Mouse (Mus musculus): ENCODE data around the gene Fndc3b. TPM values are rescaled to one million over a fixed set of nuclear protein-coding genes. Genes with fewer than 3 reads are reported as not detected.
"Not testable (repeated sequence)": the region's sequence is repeated elsewhere in the genome, so short reads cannot be mapped to it uniquely, and the experiment has no call there.

Fndc3b gene
- polyA plus RNA-seq, 1 experiment from 2014 or later = 29.0 TPM

- H3K27ac ChIP-seq (replicated peaks in 1 of 2; ENCODE audit: control insufficient read depth in 1 of 2, insufficient read depth in 1 of 2, low read depth in 2 of 2, low read length in 2 of 2) = peak overlapping the region; percentile 15 to 74; a peak in 3 of 4 replicates
- H3K4me1 ChIP-seq (ENCODE audit: control insufficient read depth in 2 of 2, insufficient read depth in 2 of 2, low read length in 2 of 2) = peaks cover 15 to 30% of the 10 kb centered on the region in 2 experiments
- no peak overlapping the region for H3K4me2 ChIP-seq (ENCODE audit: low read length)
- peaks cover 45% of the 10 kb centered on the region for H3K36me3 ChIP-seq (ENCODE audit: control insufficient read depth, insufficient read depth, low read length)
- H3K9me3 ChIP-seq (ENCODE audit: control insufficient read depth, low read length) = no peaks in the 10 kb centered on the region
- H3K4me3 ChIP-seq (ENCODE audit: control insufficient read depth in 1 of 2, insufficient read depth in 1 of 2, low read depth in 1 of 2, low read length in 2 of 2) = no peak overlapping the region
- no peak overlapping the region for H3K9ac ChIP-seq (ENCODE audit: low read length)
- 91% methylated on average over 16 of the region's 16 CpGs for WGBS
- no peaks in the 10 kb centered on the region for H3K27me3 ChIP-seq (ENCODE audit: control insufficient read depth, insufficient read depth, low read length)
- ATAC-seq (ENCODE audit: insufficient number of reproducible peaks, insufficient read depth, low FRiP score, low read depth) = no peak
These were observed 232.4 kb downstream of the Fndc3b start for GRCm38 (mm10) chr3:27478563-27479156.

- not testable (repeated sequence) for H3K9me3 ChIP-seq (ENCODE audit: control insufficient read depth, low read length); H3K4me2 ChIP-seq (ENCODE audit: low read length); ATAC-seq (ENCODE audit: insufficient number of reproducible peaks, insufficient read depth, low FRiP score, low read depth); H3K4me3 ChIP-seq (ENCODE audit: control insufficient read depth in 1 of 2, insufficient read depth in 1 of 2, low read depth in 1 of 2, low read length in 2 of 2); H3K27me3 ChIP-seq (ENCODE audit: control insufficient read depth, insufficient read depth, low read length); H3K9ac ChIP-seq (ENCODE audit: low read length); H3K27ac ChIP-seq (replicated peaks in 1 of 2; ENCODE audit: control insufficient read depth in 1 of 2, insufficient read depth in 1 of 2, low read depth in 2 of 2, low read length in 2 of 2)
- H3K4me1 ChIP-seq (ENCODE audit: control insufficient read depth in 2 of 2, insufficient read depth in 2 of 2, low read length in 2 of 2) = peaks cover 13 to 22% of the 10 kb centered on the region in 2 experiments
- WGBS = 71% methylated on average over 3 of the region's 3 CpGs
- H3K36me3 ChIP-seq (ENCODE audit: control insufficient read depth, insufficient read depth, low read length) = peaks cover 49% of the 10 kb centered on the region
These were observed 233.4 kb downstream of the Fndc3b start for GRCm38 (mm10) chr3:27477749-27478148.

- H3K4me3 ChIP-seq (ENCODE audit: control insufficient read depth in 1 of 2, insufficient read depth in 1 of 2, low read depth in 1 of 2, low read length in 2 of 2) = no peak overlapping the region
- peaks cover 42% of the 10 kb centered on the region for H3K36me3 ChIP-seq (ENCODE audit: control insufficient read depth, insufficient read depth, low read length)
- no peak for ATAC-seq (ENCODE audit: insufficient number of reproducible peaks, insufficient read depth, low FRiP score, low read depth)
- no peaks in the 10 kb centered on the region for H3K27me3 ChIP-seq (ENCODE audit: control insufficient read depth, insufficient read depth, low read length)
- peaks cover 15 to 30% of the 10 kb centered on the region in 2 experiments for H3K4me1 ChIP-seq (ENCODE audit: control insufficient read depth in 2 of 2, insufficient read depth in 2 of 2, low read length in 2 of 2)
- H3K4me2 ChIP-seq (ENCODE audit: low read length) = no peak overlapping the region
- H3K9ac ChIP-seq (ENCODE audit: low read length) = no peak overlapping the region
- 92% methylated on average over 7 of the region's 7 CpGs for WGBS
- no peak overlapping the region for H3K27ac ChIP-seq (replicated peaks in 1 of 2; ENCODE audit: control insufficient read depth in 1 of 2, insufficient read depth in 1 of 2, low read depth in 2 of 2, low read length in 2 of 2)
- 0 out of 2 replicates have a peak, but pooled peaks cover 3% of the 10 kb centered on the region for H3K9me3 ChIP-seq (ENCODE audit: control insufficient read depth, low read length)
These were observed 235.2 kb downstream of the Fndc3b start for GRCm38 (mm10) chr3:27475899-27476298.

GRCm38 (mm10) chr3:27473801-27474599 is 237.1 kb downstream of the Fndc3b start:
- peaks cover 54% of the 10 kb centered on the region for H3K36me3 ChIP-seq (ENCODE audit: control insufficient read depth, insufficient read depth, low read length)
- ATAC-seq (ENCODE audit: insufficient number of reproducible peaks, insufficient read depth, low FRiP score, low read depth) = no peak
- WGBS = 90% methylated on average over 14 of the region's 14 CpGs

GRCm38 (mm10) chr3:27472846-27473245 is 238.3 kb downstream of the Fndc3b start:
- Histone ChIP-seq H3K27ac (replicated peaks in 1 of 2; ENCODE audit: control insufficient read depth in 1 of 2, insufficient read depth in 1 of 2, low read depth in 2 of 2, low read length in 2 of 2) (no peak overlapping the region), H3K9me3 (ENCODE audit: control insufficient read depth, low read length) (0 out of 2 replicates have a peak, but pooled peaks cover 3% of the 10 kb centered on the region), H3K9ac (ENCODE audit: low read length) (no peak overlapping the region), H3K4me1 (ENCODE audit: control insufficient read depth in 2 of 2, insufficient read depth in 2 of 2, low read length in 2 of 2) (peaks cover 6 to 20% of the 10 kb centered on the region in 2 experiments), H3K4me2 (ENCODE audit: low read length) (no peak overlapping the region), H3K27me3 (ENCODE audit: control insufficient read depth, insufficient read depth, low read length) (no peaks in the 10 kb centered on the region), H3K36me3 (ENCODE audit: control insufficient read depth, insufficient read depth, low read length) (peaks cover 57% of the 10 kb centered on the region), H3K4me3 (ENCODE audit: control insufficient read depth in 1 of 2, insufficient read depth in 1 of 2, low read depth in 1 of 2, low read length in 2 of 2) (no peak overlapping the region)
- ATAC-seq (ENCODE audit: insufficient number of reproducible peaks, insufficient read depth, low FRiP score, low read depth) = no peak
- 93% methylated on average over 3 of the region's 3 CpGs for WGBS

More at GRCm38 (mm10) chr3:27473801-27474599, 237.1 kb downstream of the Fndc3b start:
- no peaks in the 10 kb centered on the region for H3K27me3 ChIP-seq (ENCODE audit: control insufficient read depth, insufficient read depth, low read length)
- no peak overlapping the region for H3K27ac ChIP-seq (replicated peaks in 1 of 2; ENCODE audit: control insufficient read depth in 1 of 2, insufficient read depth in 1 of 2, low read depth in 2 of 2, low read length in 2 of 2)
- no peak overlapping the region for H3K4me2 ChIP-seq (ENCODE audit: low read length)
- 0 out of 2 replicates have a peak, but pooled peaks cover 3% of the 10 kb centered on the region for H3K9me3 ChIP-seq (ENCODE audit: control insufficient read depth, low read length)
- H3K4me1 ChIP-seq (ENCODE audit: control insufficient read depth in 2 of 2, insufficient read depth in 2 of 2, low read length in 2 of 2) = peaks cover 11 to 23% of the 10 kb centered on the region in 2 experiments
- H3K4me3 ChIP-seq (ENCODE audit: control insufficient read depth in 1 of 2, insufficient read depth in 1 of 2, low read depth in 1 of 2, low read length in 2 of 2) = no peak overlapping the region
- H3K9ac ChIP-seq (ENCODE audit: low read length) = no peak overlapping the region

GRCm38 (mm10) chr3:27470781-27471180 is 240.3 kb downstream of the Fndc3b start:
- 21% methylated on average over 8 of the region's 8 CpGs for WGBS
- Histone ChIP-seq H3K9me3 (ENCODE audit: control insufficient read depth, low read length) (0 out of 2 replicates have a peak, but pooled peaks cover 3% of the 10 kb centered on the region), H3K4me2 (ENCODE audit: low read length) (no peak overlapping the region), H3K4me1 (ENCODE audit: control insufficient read depth in 2 of 2, insufficient read depth in 2 of 2, low read length in 2 of 2) (peaks cover 10 to 37% of the 10 kb centered on the region in 2 experiments), H3K27me3 (ENCODE audit: control insufficient read depth, insufficient read depth, low read length) (no peaks in the 10 kb centered on the region), H3K9ac (ENCODE audit: low read length) (no peak overlapping the region), H3K36me3 (ENCODE audit: control insufficient read depth, insufficient read depth, low read length) (peaks cover 57% of the 10 kb centered on the region), H3K4me3 (ENCODE audit: control insufficient read depth in 1 of 2, insufficient read depth in 1 of 2, low read depth in 1 of 2, low read length in 2 of 2) (no peak overlapping the region), H3K27ac (replicated peaks in 1 of 2; ENCODE audit: control insufficient read depth in 1 of 2, insufficient read depth in 1 of 2, low read depth in 2 of 2, low read length in 2 of 2) (no peak overlapping the region)
- no peak for ATAC-seq (ENCODE audit: insufficient number of reproducible peaks, insufficient read depth, low FRiP score, low read depth)

GRCm38 (mm10) chr3:27469971-27470370 is 241.1 kb downstream of the Fndc3b start:
- no peak for ATAC-seq (ENCODE audit: insufficient number of reproducible peaks, insufficient read depth, low FRiP score, low read depth)
- H3K27ac ChIP-seq (replicated peaks in 1 of 2; ENCODE audit: control insufficient read depth in 1 of 2, insufficient read depth in 1 of 2, low read depth in 2 of 2, low read length in 2 of 2) = no peak overlapping the region

More at GRCm38 (mm10) chr3:27469971-27470370, 241.1 kb downstream of the Fndc3b start:
- Histone ChIP-seq H3K27me3 (ENCODE audit: control insufficient read depth, insufficient read depth, low read length) (no peaks in the 10 kb centered on the region), H3K9ac (ENCODE audit: low read length) (no peak overlapping the region), H3K4me3 (ENCODE audit: control insufficient read depth in 1 of 2, insufficient read depth in 1 of 2, low read depth in 1 of 2, low read length in 2 of 2) (no peak overlapping the region), H3K36me3 (ENCODE audit: control insufficient read depth, insufficient read depth, low read length) (peaks cover 60% of the 10 kb centered on the region), H3K9me3 (ENCODE audit: control insufficient read depth, low read length) (0 out of 2 replicates have a peak, but pooled peaks cover 3% of the 10 kb centered on the region), H3K4me1 (ENCODE audit: control insufficient read depth in 2 of 2, insufficient read depth in 2 of 2, low read length in 2 of 2) (peaks cover 10 to 41% of the 10 kb centered on the region in 2 experiments), H3K4me2 (ENCODE audit: low read length) (no peak overlapping the region)
- 85% methylated on average over 8 of the region's 8 CpGs for WGBS
